Mouse (Mus musculus) lung, postnatal 10 days (tissue): ENCODE results near the gene Ctla2b.
A peak's percentile ranks its signal among the peaks of the same experiment; 100 is the strongest.
"Not testable (repeated sequence)": the region's sequence is repeated elsewhere in the genome, so short reads cannot be mapped to it uniquely, and the experiment has no call there.

Experiments used
- DNase-seq: peaks from one replicate; pipeline ENCODE4 v3.0.0; 2021

The Ctla2b gene

DNA sequence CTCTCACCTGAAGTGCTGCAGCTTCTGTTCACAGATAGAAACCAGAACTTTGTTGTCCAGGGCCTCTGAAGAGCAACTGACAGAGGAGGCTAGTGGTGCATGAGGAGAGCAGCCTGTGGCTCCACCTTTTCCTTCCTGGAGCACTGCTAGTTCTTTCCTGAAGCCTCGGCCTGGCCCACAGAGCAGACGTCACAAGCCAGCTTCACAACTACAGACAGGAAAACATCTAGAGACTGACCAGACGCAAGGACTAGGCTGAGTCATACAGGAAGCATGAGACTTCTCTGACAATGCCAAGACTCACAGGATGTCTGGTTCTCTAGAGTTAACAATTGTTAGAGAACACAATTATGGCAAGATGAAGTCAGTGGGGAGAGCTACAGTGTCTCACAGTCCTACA lies at the start of gene Ctla2b:
Ctla2b (minus strand) TSS at position 120 of the 400 bp plus-strand sequence.
- DNase-seq = peak; percentile 77

DNA sequence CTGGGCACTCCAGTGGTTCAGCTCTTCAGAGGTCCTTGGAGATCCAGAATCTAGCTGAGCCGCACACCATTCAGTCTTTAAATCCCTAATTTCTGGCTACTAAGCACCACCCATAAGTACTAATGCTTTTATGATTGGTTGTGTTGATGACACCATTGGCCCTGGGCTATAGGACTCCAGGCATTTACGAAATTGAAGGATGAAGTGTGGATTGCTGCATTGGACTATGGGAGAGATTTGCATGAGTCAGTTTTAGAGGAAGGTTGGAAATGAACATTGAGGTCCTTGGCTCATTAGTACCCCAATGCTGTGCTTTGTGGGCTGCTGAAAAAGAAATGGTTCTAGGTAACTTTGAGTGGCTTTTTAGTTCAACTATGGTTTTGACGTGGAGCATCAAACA lies 44.6 kb upstream of the Ctla2b start, which contains the start of gene Tpbpa:
Tpbpa (minus strand) TSS at position 101 of the 400 bp plus-strand sequence.
- DNase-seq = not testable (repeated sequence)

DNA sequence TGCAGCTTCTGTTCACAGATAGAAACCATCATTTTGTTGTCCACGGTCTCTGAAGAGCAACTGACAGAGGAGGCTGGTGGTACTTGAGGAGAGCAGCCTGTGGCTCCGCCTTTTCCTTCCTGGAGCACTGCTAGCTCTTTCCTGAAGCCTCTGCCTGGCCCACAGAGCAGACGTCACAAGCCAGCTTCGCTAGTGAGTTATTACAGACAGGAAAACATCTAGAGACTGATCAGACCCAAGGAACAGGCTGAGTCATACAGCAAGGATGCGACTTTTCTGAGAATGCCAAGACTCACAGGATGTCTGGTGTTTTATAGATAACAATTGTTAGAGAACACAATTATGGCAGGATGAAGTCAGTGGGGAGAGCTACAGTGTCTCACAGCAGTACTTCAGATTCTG lies 39.3 kb upstream of the Ctla2b start, which contains the start of the genes Gm49391 and Ctla2a:
Gm49391 (minus strand) TSS at position 72 of the 402 bp plus-strand sequence.
Ctla2a (minus strand) TSS at position 126 of the 402 bp plus-strand sequence.
- peak; percentile 76 for DNase-seq

- DNase-seq = not testable (repeated sequence)
Measured at GRCm38 (mm10) chr13:60935490-60935889, 38.2 kb upstream of the Ctla2b start, which contains the start of gene Gm49393. Gm49393 (minus strand) TSS chr13:60935590.

- not testable (repeated sequence) for DNase-seq
Measured at GRCm38 (mm10) chr13:60904780-60905179, 7.5 kb upstream of the Ctla2b start, which contains the start of gene Tpbpb. Tpbpb (minus strand) TSS chr13:60904880.

GRCm38 (mm10) chr13:60896794-60897193 lies 453 bp downstream of the Ctla2b start, which contains the start of gene Gm49392:
Gm49392 (minus strand) TSS chr13:60896894.
- not testable (repeated sequence) for DNase-seq

GRCm38 (mm10) chr13:60895406-60896160 lies 1.7 kb downstream of the Ctla2b start:
- DNase-seq = no peak

DNA sequence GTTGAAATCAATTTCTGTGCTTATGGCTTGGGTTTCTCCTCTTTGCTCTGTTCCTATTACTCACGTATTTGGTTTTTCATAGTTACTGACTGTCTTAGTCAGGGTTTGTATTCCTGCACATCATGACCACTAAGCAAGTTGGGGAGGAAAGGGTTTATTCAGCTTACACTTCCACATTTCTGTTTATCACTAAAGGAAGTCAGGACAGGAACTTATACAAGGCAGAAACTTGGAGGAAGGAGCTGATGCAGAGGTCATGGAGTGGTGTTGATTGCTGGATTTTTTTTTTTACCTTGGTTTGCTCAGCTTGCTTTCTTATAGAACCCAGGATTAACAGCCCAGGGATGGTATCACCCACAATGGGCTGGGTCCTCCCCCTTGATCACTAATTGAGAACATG lies 4.9 kb downstream of the Ctla2b start:
- DNase-seq = no peak

- DNase-seq = no peak
Measured at GRCm38 (mm10) chr13:60864281-60864680, 33.0 kb downstream of the Ctla2b start, which contains the start of gene 4930486L24Rik. 4930486L24Rik (minus strand) TSS chr13:60864475.

DNA sequence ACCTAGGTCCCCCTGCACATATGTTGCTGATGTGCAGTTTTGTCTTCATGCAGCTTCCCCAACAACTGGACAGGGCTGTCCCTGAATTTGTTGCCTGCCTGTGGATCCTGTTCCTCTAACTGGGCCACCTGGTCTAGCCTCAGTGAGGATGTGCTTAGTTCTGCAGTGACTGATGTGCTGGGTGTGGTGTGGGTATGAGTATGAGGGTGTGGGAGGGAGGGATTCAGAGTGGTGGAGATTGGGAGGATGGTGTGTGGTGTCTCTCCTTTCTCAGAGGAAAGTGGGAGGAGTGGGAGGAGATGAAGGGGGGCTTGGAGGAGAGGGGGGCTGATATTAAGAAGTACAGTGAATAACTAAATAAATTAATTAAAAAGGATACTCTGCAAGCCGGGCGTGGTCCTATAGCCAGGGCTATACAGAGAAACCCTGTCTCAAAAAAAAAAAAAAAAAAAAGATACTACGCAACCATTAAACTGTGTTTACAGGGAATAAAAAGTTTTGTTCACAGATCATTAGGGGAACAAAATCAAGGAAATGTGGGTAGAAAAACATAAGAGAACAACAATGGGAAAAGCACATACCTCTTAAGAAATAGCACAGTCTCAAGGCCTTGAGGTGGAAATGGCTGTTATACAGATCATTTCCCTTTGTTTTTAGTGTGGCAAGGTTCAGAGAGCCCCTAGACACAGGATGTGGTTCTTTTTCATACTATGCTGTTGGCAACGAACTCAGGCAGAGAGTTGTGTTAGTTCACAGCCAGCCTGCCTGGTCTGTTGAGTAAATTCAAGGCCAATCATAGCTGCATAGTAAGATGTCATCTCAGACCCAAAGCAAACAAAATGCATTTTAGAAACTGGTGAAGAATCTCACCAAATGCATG lies 48.8 kb downstream of the Ctla2b start:
- DNase-seq = peak; percentile 51
